Mouse (Mus musculus) G1E-ER4 (cell line): ENCODE measurements around the gene Gm15080. TPM values are rescaled to one million over a fixed set of nuclear protein-coding genes. Genes with fewer than 3 reads are reported as not detected.
"Not testable (repeated sequence)": the region's sequence is repeated elsewhere in the genome, so short reads cannot be mapped to it uniquely, and the experiment has no call there.

Source experiments
- GATA1 ChIP-seq: IDR thresholded peaks from one replicate; pipeline ENCODE4 v1.8.0; 2012; ENCODE audit warnings: low read length, inconsistent platforms
- polyA plus RNA-seq: library from polyadenylated mRNA; stranded (reverse); fragments of >175 nt; gene quantifications from 2 replicates; pipeline ENCODE4 v1.2.3, GENCODE M21; 2012

Gene Gm15080
- polyA plus RNA-seq = not detected in 2 replicates

- TF ChIP-seq GATA1 = not testable (repeated sequence)
Observed at GRCm38 (mm10) chrX:147992693-147993092, at the start of gene Gm15080. Gm15080 (plus strand) TSS chrX:147992993.

Other genes with a start within 250 kb of the Gm15080 start
- not detected in 2 replicates for gene Gm15128, start 227.0 kb upstream of the Gm15080 start, polyA plus RNA-seq
- not detected in 2 replicates for gene Gm15107, start 187.7 kb downstream of the Gm15080 start, polyA plus RNA-seq